Mouse (Mus musculus) heart, adult 8-10 months (tissue): ENCODE data around the gene Cdh18. TPM values are rescaled to one million over a fixed set of nuclear protein-coding genes. Genes with fewer than 3 reads are reported as not detected.
"Not testable (repeated sequence)": the region's sequence is repeated elsewhere in the genome, so short reads cannot be mapped to it uniquely, and the experiment has no call there.

Experiments
- DNase-seq: peaks from one replicate; pipeline ENCODE4 v3.0.0; 2022; ENCODE audit warnings: low spot score
- total RNA-seq, 4 experiments: library from RNA; stranded (reverse); gene quantifications; 2 replicates each; pipeline ENCODE4 v1.2.4; 2022

Cdh18 gene
- total RNA-seq, 4 experiments from 2014 or later, result not detected

GRCm38 (mm10) chr15:22947234-22947633 is 398.4 kb downstream of the Cdh18 start:
- no peak for DNase-seq

DNA sequence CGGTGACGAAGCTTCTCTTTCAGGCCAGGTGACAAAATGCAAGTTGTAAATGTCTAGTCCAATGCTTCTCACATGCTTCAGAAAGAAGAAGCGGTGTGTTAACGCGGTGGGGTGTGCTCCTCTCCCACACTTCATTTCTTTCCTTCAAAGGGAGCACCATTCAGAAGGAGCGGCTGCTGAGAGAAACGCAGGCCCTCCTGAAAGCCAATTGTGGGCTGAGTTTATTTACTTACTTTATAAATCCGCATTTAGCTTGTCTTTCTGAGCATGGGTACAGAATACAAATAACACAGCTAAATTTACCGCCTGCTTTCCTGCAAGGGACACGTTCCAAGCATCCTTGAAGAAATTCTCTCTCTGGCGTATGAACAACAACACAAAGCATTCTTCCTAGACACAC is 420.6 kb downstream of the Cdh18 start:
- no peak for DNase-seq

- DNase-seq, result no peak
These were observed 431.3 kb downstream of the Cdh18 start for GRCm38 (mm10) chr15:22980136-22980535.

- no peak for DNase-seq
These were observed 435.8 kb downstream of the Cdh18 start for GRCm38 (mm10) chr15:22984647-22985046.

- DNase-seq, result no peak
These were observed 467.9 kb downstream of the Cdh18 start for GRCm38 (mm10) chr15:23016680-23017079.

GRCm38 (mm10) chr15:23021151-23021550 is 472.3 kb downstream of the Cdh18 start:
- DNase-seq, result no peak

GRCm38 (mm10) chr15:23022635-23023034 is 473.8 kb downstream of the Cdh18 start:
- DNase-seq, result no peak

DNA sequence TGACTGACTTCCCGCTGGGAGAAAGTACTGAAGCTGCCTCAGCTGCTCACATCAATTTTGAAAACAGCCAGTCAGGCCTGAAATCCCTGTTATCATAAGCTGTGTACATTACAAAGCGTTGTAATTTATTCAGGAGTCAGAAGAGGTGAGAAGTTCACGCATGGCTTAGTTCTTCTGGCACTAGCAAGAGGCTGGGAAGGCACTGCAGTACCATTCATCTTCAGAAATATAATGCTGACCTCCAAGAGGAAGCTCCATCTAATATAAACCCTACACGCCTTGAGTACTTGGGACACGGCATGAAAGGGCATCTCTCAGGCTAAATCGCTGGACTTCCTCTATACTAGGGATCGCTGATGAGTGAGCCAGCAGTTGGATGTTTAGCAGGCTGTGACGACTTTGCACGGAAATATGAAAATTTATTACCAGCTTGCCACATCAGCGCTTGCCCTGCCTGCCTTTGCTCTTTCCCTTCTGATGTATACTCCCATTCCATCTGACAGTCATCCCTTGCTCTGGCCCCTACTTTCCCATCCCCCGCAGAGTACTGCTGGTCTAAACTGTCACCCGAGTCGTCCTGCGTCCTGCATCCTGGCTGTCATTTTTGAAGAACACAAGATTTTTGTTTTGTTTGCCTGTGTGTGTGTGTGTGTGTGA is 486.9 kb downstream of the Cdh18 start:
- no peak for DNase-seq

DNA sequence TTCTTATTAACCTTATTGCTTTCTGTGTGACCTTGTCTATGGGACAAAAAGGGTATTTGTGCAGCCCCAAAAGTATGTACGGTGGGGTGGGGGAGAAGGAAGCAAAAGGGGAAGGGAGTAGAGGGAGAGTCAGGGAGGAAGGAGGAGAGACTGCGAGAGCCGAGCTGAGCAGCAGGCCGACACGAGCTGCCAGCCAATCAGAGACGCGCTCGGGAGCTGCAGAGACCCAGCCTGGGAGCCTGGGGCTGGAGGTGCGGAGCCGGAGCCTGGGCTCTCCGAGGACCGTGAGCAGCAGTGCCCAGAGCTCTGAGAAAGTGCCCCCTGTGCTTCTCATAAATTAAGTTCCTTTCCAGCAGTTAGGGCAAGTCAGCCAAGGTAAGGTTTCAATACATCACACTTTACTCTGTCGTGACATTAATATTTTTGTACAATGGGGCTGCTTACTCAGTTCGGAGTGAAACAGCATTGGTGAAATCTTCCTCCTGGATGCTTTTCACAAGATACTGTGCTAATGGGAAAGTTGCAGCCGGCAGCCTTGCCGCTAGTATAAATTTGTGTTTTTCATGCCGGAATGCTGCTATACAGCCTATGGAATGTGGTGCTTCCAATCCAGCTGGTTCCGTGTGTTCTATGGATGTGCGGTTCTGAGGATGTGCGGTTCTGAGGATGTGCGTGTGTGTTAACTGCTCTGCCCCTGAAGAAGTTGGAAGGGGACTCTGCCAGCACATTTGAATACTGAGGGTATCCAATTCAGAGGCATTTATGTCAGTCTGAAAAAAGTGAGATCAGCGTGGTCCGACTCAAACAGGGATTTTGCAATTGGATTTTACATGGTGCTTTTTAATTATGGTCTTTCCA is 487.6 kb downstream of the Cdh18 start:
- no peak for DNase-seq

DNA sequence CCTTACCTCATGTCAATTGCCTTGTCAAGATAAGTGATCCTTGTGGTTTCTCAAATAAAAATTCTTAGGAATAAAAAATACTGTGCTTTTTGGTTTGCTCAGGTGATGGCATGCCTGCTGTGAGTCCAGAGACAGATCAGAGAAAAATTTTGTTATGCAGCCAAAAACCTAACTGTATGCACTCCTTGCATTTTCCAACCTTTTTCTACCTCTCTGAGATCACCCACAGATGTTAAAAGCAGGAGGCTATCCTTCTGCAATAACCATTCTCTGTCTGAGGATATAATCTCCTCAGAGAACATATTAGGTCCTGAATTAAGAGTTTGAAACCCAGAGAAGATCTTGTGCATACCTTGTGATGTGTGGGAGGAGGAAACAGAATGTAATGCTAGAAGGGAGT is 488.7 kb downstream of the Cdh18 start:
- no peak for DNase-seq

DNA sequence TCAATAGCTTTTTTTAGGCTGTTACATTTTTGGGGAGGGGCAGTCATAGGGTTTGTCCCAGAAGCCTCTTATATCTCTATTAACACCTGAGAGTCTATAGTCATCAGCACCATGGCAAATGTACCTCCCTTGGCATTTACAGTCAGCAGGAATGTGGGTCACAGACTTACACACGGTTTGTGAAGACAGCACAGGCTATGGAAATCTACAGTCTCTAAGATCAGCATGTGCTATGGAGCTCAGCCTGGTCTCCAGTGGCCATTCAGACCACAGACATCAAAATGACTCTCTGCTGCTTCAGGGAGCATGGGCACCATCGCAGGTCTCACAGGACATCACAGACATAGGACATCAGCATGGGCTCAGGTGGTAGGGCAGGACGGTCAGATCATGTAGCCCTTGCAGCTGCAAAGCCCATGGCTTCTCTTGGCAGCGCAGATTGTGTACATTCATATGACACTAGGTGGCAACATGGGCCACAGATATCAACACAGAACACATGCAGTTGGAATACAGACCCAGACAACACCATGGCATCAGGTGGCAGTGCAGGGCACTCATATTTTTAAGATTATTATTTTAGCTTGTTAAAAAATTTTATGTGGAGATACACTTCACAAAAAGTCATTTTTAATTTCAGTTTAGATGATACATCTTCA is 497.4 kb downstream of the Cdh18 start:
- no peak for DNase-seq

DNA sequence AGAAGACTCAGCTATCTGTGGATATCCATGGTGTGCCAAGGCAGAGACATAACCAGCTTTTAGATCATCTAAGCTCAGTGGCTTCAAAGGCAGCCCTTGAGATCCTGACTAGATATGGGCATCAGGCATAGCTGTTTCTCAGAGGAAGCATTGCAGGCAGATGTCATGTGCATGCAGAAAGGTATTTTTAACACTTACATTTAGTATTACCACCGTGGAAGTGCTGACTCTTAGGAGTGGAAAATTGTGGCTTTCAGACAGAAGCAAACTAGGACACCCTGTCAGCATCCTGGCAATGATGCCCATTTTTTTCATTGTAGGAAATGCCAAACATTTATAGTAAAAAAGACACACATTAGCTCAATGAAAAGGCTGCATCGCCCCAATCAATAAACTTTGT is 503.2 kb downstream of the Cdh18 start:
- no peak for DNase-seq

- not testable (repeated sequence) for DNase-seq
These were observed 536.5 kb downstream of the Cdh18 start for GRCm38 (mm10) chr15:23085326-23085725.

DNA sequence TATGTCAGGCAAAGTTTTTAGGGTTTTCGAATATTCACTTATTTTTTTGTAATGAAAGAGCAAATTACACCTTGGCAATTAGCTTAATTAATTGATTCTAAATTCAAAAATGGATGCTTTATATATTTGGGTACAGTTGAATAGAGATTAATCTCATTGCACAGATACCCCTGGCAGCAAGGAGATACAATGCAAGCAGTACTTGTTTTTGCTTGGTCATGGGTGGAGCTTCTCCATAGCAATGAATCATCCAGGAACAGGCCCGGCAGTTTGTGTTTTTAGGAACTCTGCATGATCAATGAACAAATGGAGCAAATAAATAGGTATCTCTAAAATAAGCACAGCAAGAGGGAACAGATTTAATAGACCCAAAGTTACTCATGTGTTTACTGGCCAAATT is 538.7 kb downstream of the Cdh18 start:
- DNase-seq, result no peak

DNA sequence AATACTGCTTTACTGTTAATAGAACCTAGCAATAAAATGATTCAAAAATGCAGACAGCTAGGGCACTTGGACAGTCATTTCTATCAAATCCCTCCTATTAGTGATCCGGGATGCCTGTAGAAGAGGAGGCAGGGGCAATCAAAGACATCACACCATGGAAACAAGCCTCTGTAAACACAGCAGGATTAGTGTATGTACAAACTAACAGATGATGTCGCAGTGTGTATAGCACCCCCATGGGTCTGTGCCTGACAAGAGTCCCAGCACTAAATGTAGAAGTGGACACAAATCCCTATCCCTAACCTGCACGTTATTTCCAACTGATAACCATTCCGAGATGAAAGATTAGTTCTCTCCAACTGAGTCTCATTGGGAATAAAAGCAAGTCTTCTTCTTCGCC is 547.8 kb downstream of the Cdh18 start:
- no peak for DNase-seq

DNA sequence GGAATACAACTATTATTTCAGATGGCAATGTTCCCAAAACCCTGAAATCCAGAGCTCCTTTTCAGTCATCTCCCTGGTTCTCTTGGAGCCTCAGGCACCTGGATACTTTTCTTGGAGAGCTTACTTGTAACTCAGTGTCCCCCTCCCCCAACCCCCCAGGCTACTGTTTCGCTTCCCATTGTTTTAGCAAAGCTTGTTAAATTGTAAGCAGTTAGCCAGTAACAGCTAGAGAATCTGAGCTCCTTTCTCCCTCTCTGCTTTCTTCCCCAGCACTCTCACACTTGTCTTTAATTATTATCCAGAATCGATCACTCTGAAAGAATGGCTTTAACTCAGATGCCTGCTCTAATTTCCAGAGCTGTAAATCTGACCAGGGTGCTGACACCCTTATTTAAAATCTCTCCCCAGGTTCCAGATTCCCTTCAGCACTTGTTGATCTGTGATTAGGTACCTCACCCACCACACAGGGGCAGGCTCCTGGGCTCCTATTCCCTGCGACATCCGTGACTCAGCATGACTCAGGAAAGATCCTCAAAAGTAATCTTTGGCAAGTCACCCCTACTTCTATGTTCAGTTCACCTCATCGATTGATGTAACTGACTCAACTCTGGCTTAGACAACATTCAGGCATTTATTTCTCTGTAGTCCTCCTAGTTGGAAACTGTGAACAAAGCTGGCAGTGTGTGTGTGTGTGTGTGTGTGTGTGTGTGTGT is 556.0 kb downstream of the Cdh18 start:
- DNase-seq, result no peak

DNA sequence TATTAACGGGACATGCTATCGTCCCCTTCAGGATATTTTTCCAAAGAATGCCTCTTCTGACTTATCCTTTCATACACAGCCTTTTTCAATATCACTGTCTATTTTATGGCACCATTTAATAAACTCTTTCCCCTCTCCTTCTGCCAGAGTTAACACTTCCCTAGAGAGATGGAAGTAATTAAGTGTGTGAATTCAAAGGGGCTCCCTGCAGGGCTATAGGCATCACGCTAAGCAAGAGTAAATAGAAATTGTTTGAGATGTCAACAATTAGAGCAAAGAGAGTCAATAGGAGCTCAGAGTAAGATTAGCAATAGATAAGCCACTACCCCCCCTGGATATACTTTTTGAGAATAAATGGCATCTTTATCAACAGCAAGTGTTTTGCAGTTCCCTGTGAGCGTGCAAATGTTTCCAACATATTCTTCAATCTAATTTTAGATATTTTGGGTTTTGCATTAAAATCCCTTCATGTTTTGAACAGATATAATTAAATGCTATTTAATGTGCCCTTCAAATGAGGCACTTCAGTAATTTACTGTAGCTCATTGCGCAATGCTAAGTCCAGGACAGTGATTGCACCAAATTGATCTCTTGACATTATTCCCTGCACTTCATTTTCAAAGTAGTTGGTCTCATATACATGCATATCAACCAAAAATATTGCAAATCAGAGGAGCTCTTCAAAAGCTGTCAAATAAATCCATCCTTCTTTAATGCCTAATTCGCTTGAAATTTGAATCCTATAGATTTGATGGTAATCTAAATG is 586.3 kb downstream of the Cdh18 start:
- DNase-seq, result no peak

- DNase-seq, result no peak
These were observed 588.1 kb downstream of the Cdh18 start for GRCm38 (mm10) chr15:23136971-23137370.

- DNase-seq, result not testable (repeated sequence)
These were observed 594.1 kb downstream of the Cdh18 start for GRCm38 (mm10) chr15:23142907-23143306.

- no peak for DNase-seq
These were observed 607.1 kb downstream of the Cdh18 start for GRCm38 (mm10) chr15:23155883-23156282.

DNA sequence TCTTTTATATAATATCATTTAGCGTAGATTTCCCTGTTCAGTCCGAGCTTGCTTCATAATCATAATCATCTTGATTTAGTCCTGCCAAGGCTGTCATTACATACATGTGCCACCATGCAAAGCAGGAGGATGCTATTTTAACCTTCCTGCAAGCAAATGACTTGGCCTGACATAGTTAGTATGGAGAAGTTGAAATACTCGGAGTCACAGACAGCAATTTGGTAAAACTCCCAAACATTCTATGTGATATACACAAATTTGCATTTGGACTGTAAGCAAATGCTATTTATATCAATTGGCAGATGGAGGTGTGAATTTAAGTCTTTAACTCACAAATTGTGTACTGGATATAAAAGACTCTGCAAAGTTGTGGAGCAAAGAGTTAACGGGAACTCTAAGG is 616.0 kb downstream of the Cdh18 start:
- DNase-seq, result no peak
